Mouse (Mus musculus) mesoderm, embryonic 11.5 days (tissue): ENCODE data around the gene Atat1.

Experiments used
- DNase-seq: peaks from one replicate; pipeline ENCODE4 v3.0.0-alpha.2; 2012; ENCODE audit warnings: low read depth, low spot score

Gene Atat1

GRCm38 (mm10) chr17:35917463-35918251 lies 7.8 kb upstream of the Atat1 start:
- DNase-seq, result peak; percentile 83

- DNase-seq, result no peak
Measured at GRCm38 (mm10) chr17:35917143-35917462, 7.2 kb upstream of the Atat1 start.

GRCm38 (mm10) chr17:35916297-35917142 lies 6.6 kb upstream of the Atat1 start, which contains the start of the genes Mrps18b and Ppp1r10:
Gene Mrps18b, minus strand, starts transcription at chr17:35916389.
Gene Ppp1r10, plus strand, starts transcription at chr17:35916434.
- peak; percentile 100 for DNase-seq

- DNase-seq, result no peak
Measured at GRCm38 (mm10) chr17:35915538-35916296, 5.8 kb upstream of the Atat1 start.

- DNase-seq, result no peak
Measured at GRCm38 (mm10) chr17:35914975-35915374, 5.1 kb upstream of the Atat1 start.

GRCm38 (mm10) chr17:35909186-35909918 lies 523 bp downstream of the Atat1 start:
- no peak for DNase-seq

GRCm38 (mm10) chr17:35907609-35908008 lies 2.3 kb downstream of the Atat1 start:
- DNase-seq, result no peak

- no peak for DNase-seq
Measured at GRCm38 (mm10) chr17:35905587-35905986, 4.3 kb downstream of the Atat1 start.

GRCm38 (mm10) chr17:35903992-35904355 lies 5.9 kb downstream of the Atat1 start:
- no peak for DNase-seq

- no peak for DNase-seq
Measured at GRCm38 (mm10) chr17:35903343-35903991, 6.4 kb downstream of the Atat1 start.

- DNase-seq, result no peak
Measured at GRCm38 (mm10) chr17:35900636-35901035, 9.2 kb downstream of the Atat1 start.

- no peak for DNase-seq
Measured at GRCm38 (mm10) chr17:35897644-35898573, 12.0 kb downstream of the Atat1 start.

- DNase-seq, result peak; percentile 95
Measured at GRCm38 (mm10) chr17:35896781-35897643, 12.9 kb downstream of the Atat1 start, which contains the start of gene 2310061I04Rik. Gene 2310061I04Rik, minus strand, starts transcription at chr17:35897431.

- no peak for DNase-seq
Measured at GRCm38 (mm10) chr17:35887725-35888124, 22.1 kb downstream of the Atat1 start.

GRCm38 (mm10) chr17:35883777-35884176 lies 26.1 kb downstream of the Atat1 start:
- DNase-seq, result no peak

GRCm38 (mm10) chr17:35882924-35883323 lies 27.0 kb downstream of the Atat1 start:
- DNase-seq, result no peak

GRCm38 (mm10) chr17:35879245-35880057 lies 30.4 kb downstream of the Atat1 start, which contains the start of gene Dhx16:
Gene Dhx16, plus strand, starts transcription at chr17:35879819.
- peak; percentile 96 for DNase-seq

GRCm38 (mm10) chr17:35874721-35875120 lies 35.2 kb downstream of the Atat1 start:
- no peak for DNase-seq
